Mouse (Mus musculus): ENCODE measurements around the gene Itgam. TPM values are rescaled to one million over a fixed set of nuclear protein-coding genes. Genes with fewer than 3 reads are reported as not detected.

Itgam gene
- total RNA-seq, 1 experiment from 2014 or later = 447 TPM

Other genes starting within 250 kb of the Itgam start
- 98.1 to 120 TPM (median 102 TPM) in 3 replicates for gene Stx4a, start 238.3 kb upstream of the Itgam start, total RNA-seq (2017)
- 0.11 TPM in 1 of 3 replicates, not detected in the others for gene Stx1b, start 238.1 kb upstream of the Itgam start, total RNA-seq (2017)
- gene Zfp646, start 186.4 kb upstream of the Itgam start, total RNA-seq (2017) = 49.9 to 74.6 TPM (median 50.8 TPM) in 3 replicates
- 1.6 to 7.1 TPM (median 6.4 TPM) in 3 replicates for gene Zfp668, start 185.8 kb upstream of the Itgam start, total RNA-seq (2017)
- 0.75 TPM in 1 of 3 replicates, not detected in the others for gene Prss53, start 171.7 kb upstream of the Itgam start, total RNA-seq (2017)
- gene Gm21974, start 167.2 kb upstream of the Itgam start, total RNA-seq (2017) = not detected in 3 replicates
- gene Vkorc1, start 167.0 kb upstream of the Itgam start, total RNA-seq (2017) = 1.4 to 3.6 TPM (median 2.3 TPM) in 3 replicates
- gene Bckdk, start 158.6 kb upstream of the Itgam start, total RNA-seq (2017) = 10.0 to 27.5 TPM (median 12.5 TPM) in 3 replicates
- 48.9 to 58.0 TPM (median 55.2 TPM) in 3 replicates for gene Kat8, start 150.1 kb upstream of the Itgam start, total RNA-seq (2017)
- gene Prss8, start 132.5 kb upstream of the Itgam start, total RNA-seq (2017) = not detected in 3 replicates
- 1.1 TPM in 2 of 3 replicates, not detected in the other for gene Prss36, start 115.9 kb upstream of the Itgam start, total RNA-seq (2017)
- 85.2 to 172 TPM (median 110 TPM) in 3 replicates for gene Fus, start 95.2 kb upstream of the Itgam start, total RNA-seq (2017)
- 65.7 to 90.8 TPM (median 79.5 TPM) in 3 replicates for gene Pycard, start 68.8 kb upstream of the Itgam start, total RNA-seq (2017)
- gene Trim72, start 58.7 kb upstream of the Itgam start, total RNA-seq (2017) = 0.68 TPM in 1 of 3 replicates, not detected in the others
- 33.7 to 34.7 TPM in 2 of 3 replicates, not detected in the other for gene Gm49368, start within 50 bp of the Itgam start, total RNA-seq (2017)
- 189 to 316 TPM (median 230 TPM) in 3 replicates for gene Itgax, start 66.9 kb downstream of the Itgam start, total RNA-seq (2017)
- 2.1 to 7.5 TPM (median 5.6 TPM) in 3 replicates for gene Itgad, start 91.7 kb downstream of the Itgam start, total RNA-seq (2017)
- gene Cox6a2, start 143.7 kb downstream of the Itgam start, total RNA-seq (2017) = 3.0 TPM in 1 of 3 replicates, not detected in the others
- gene Armc5, start 174.7 kb downstream of the Itgam start, total RNA-seq (2017) = 9.1 to 14.9 TPM (median 11.6 TPM) in 3 replicates
- 4.9 to 6.2 TPM (median 5.5 TPM) in 3 replicates for gene 9130023H24Rik, start 175.4 kb downstream of the Itgam start, total RNA-seq (2017)
- gene Tgfb1i1, start 184.2 kb downstream of the Itgam start, total RNA-seq (2017) = 0.21 to 1.2 TPM in 2 of 3 replicates, not detected in the other
- 0.75 TPM in 1 of 3 replicates, not detected in the others for gene Slc5a2, start 203.0 kb downstream of the Itgam start, total RNA-seq (2017)
- gene BC017158, start 235.5 kb downstream of the Itgam start, total RNA-seq (2017) = 6.9 to 17.5 TPM (median 8.1 TPM) in 3 replicates

All from monocyte, adult 5-6 weeks (primary cell).